Mouse (Mus musculus) liver, embryonic 16.5 days (tissue): ENCODE results near the gene Sdk1. TPM values are rescaled to one million over a fixed set of nuclear protein-coding genes. Genes with fewer than 3 reads are reported as not detected.

ENCODE experiments used
- ATAC-seq: fragments of 200-750 bp; cut with Nextera tagmentation; 2 replicates; pipeline ENCODE4 v1.8.0; 2017; ENCODE audit warnings: low read depth, mild to moderate bottlenecking, moderate number of reproducible peaks, moderate library complexity
- H3K27ac ChIP-seq: fragments of 300-500 bp; sonication (generic); 2 replicates; pipeline ENCODE4 v1.5.1; 2014; ENCODE audit warnings: mild to moderate bottlenecking, low read length
- H3K27me3 ChIP-seq: fragments of 300-500 bp; sonication (generic); 2 replicates; pipeline ENCODE4 v1.6.1; 2014; ENCODE audit warnings: low read depth, low read length, mixed read lengths; ENCODE audit not compliant: control insufficient read depth, insufficient read depth
- H3K36me3 ChIP-seq: fragments of 300-500 bp; sonication (generic); 2 replicates; pipeline ENCODE4 v1.6.1; 2014; ENCODE audit warnings: mild to moderate bottlenecking; ENCODE audit not compliant: control insufficient read depth, insufficient read depth
- H3K4me1 ChIP-seq: fragments of 300-500 bp; sonication (generic); 2 replicates; pipeline ENCODE4 v1.6.1; 2014; ENCODE audit warnings: low read depth, low read length, mixed read lengths; ENCODE audit not compliant: control insufficient read depth
- H3K4me2 ChIP-seq: fragments of 300-500 bp; sonication (generic); 2 replicates; pipeline ENCODE4 v1.6.1; 2014; ENCODE audit warnings: low read depth, low read length, mixed read lengths
- H3K4me3 ChIP-seq: fragments of 300-500 bp; sonication (generic); 2 replicates; pipeline ENCODE4 v1.5.1; 2014; ENCODE audit warnings: low read depth, mild to moderate bottlenecking, low read length
- H3K9ac ChIP-seq: fragments of 300-500 bp; sonication (generic); 2 replicates; pipeline ENCODE4 v1.6.1; 2014; ENCODE audit warnings: low read depth, low read length
- H3K9me3 ChIP-seq: fragments of 300-500 bp; sonication (generic); replicated peaks from 2 replicates; pipeline ENCODE4 v1.6.1; 2016; ENCODE audit warnings: low read length; ENCODE audit not compliant: control insufficient read depth
- WGBS: fragments of 180-500 bp; shearing (Covaris S2); extraction: QIAGEN DNeasy Blood & Tissue Kit; methylation state at CpG from one replicate; pipeline ENCODE4 v1.1.7; 2014; ENCODE audit not compliant: insufficient replicate concordance; 5-methylcytosine and 5-hydroxymethylcytosine counted together
- polyA plus RNA-seq: library from polyadenylated mRNA; unstranded; fragments of >200 nt; fragmentation: Nextera tagmentation; extraction: Ambion mirVana; gene quantifications from 2 replicates; pipeline ENCODE4 v1.2.1, GENCODE M21; 2015

The Sdk1 gene
- polyA plus RNA-seq, 1 experiment from 2014 or later = 0.22 TPM

DNA sequence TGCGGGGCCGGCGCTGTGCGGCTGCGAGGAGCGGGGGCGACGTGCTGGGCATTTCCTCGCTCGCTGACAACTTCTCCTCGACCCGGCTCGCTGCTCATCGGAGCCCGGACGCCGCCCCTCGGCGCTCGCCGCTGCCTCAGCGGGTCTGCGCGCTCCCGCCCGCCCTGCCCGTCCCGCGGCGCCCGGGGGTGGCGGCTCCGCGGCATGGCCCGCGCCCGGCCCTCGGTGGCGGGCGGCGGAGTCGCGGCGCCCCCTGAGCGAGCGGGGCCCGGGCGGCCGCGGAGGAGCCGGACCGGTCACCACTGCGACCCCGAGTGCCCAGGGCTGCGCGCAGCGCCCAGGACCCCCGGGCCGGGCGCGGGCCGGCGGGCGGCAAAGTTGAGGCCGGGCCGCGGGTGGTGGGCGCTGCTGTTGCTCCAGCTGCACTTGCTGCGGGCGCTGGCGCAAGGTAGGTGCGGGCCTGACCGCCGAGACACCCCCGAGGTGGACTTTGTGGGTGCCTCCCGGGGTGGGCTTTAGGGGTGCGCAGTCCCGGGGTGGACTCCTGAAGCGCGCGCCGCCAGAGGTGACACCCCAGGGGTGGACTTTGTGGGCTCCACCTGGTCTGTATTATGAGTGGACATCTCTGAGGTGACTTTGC, 475 bp downstream of the Sdk1 start:
- Histone ChIP-seq H3K4me2 (peak overlapping the region; percentile 64), H3K9me3 (no peaks in the 10 kb centered on the region), H3K9ac (peak overlapping the region; percentile 62), H3K27ac (no peak overlapping the region), H3K4me3 (peak overlapping the region; percentile 60), H3K36me3 (no peaks in the 10 kb centered on the region), H3K4me1 (no peaks in the 10 kb centered on the region), H3K27me3 (peaks cover 45% of the 10 kb centered on the region)
- 1% methylated on average over 44 of the region's 82 CpGs for WGBS
- ATAC-seq = peak; percentile 15

- Histone ChIP-seq H3K4me3 (peak overlapping the region; percentile 41), H3K27me3 (peaks cover 45% of the 10 kb centered on the region), H3K9me3 (no peaks in the 10 kb centered on the region), H3K9ac (no peak overlapping the region), H3K27ac (no peak overlapping the region), H3K36me3 (no peaks in the 10 kb centered on the region), H3K4me1 (no peaks in the 10 kb centered on the region), H3K4me2 (peak overlapping the region; percentile 54)
- ATAC-seq = no peak
- 4% methylated on average over 33 of the region's 33 CpGs for WGBS
Observed at GRCm38 (mm10) chr5:141243253-141243965, 2.1 kb downstream of the Sdk1 start.

GRCm38 (mm10) chr5:141264253-141264652, 23.0 kb downstream of the Sdk1 start:
- no peak overlapping the region for H3K9ac ChIP-seq
- H3K27ac ChIP-seq = no peak overlapping the region
- H3K4me3 ChIP-seq = no peak overlapping the region
- H3K4me1 ChIP-seq = no peaks in the 10 kb centered on the region
- no peaks in the 10 kb centered on the region for H3K27me3 ChIP-seq
- H3K36me3 ChIP-seq = no peaks in the 10 kb centered on the region
- H3K4me2 ChIP-seq = no peak overlapping the region
- no peak for ATAC-seq
- 37% methylated on average over 1 of the region's 1 CpGs for WGBS
- H3K9me3 ChIP-seq = no peaks in the 10 kb centered on the region

DNA sequence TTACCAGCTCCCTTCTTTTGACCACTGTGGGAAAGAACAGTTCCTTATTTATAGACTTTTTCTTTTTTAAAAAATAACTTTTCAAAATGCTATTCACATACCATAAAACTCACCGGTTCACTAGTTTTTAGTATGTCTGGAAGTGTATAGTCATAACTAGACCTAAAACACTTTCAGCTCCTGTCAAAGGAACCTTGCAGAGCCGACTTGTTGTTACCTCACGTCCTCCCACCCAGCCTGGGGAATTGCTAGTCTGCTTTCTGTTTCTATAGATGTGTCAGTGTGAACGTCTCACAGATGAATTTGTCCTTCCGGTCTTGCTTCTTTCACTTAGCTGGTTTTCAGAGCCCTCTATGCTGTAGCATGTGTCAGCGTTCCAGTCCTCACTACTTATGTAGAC, 35.8 kb downstream of the Sdk1 start:
- Histone ChIP-seq H3K9ac (no peak overlapping the region), H3K9me3 (no peaks in the 10 kb centered on the region), H3K36me3 (no peaks in the 10 kb centered on the region), H3K27ac (no peak overlapping the region), H3K4me2 (no peak overlapping the region), H3K4me3 (no peak overlapping the region), H3K4me1 (no peaks in the 10 kb centered on the region), H3K27me3 (no peaks in the 10 kb centered on the region)
- no peak for ATAC-seq
- WGBS = 69% methylated on average over 6 of the region's 6 CpGs

DNA sequence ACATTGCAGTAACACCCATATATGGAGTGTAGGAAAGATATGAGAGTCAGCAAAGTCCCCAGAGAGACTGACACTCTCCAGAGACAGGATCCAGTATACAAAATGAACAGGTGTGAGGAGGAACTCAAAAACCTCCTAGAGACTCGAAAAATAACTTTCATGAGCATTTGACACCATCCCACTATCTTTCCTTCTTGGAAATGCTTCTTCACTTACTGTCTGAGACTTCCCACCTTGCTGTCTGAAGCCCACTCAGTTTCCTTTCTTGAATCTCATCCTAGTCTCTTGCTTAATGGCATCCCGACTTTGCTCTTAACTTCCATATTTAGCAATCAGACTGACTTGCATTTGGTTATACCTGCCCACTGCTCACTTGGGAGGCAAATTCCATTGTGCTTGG, 40.5 kb downstream of the Sdk1 start:
- Histone ChIP-seq H3K4me2 (no peak overlapping the region), H3K4me1 (no peaks in the 10 kb centered on the region), H3K9ac (no peak overlapping the region), H3K27ac (no peak overlapping the region), H3K4me3 (no peak overlapping the region), H3K27me3 (no peaks in the 10 kb centered on the region), H3K9me3 (no peaks in the 10 kb centered on the region), H3K36me3 (no peaks in the 10 kb centered on the region)
- ATAC-seq = no peak
- WGBS = 33% methylated on average over 2 of the region's 2 CpGs

- Histone ChIP-seq H3K4me2 (no peak overlapping the region), H3K27ac (0 out of 2 replicates have a peak overlapping the region, but pooled peaks have one; percentile 17), H3K27me3 (no peaks in the 10 kb centered on the region), H3K36me3 (no peaks in the 10 kb centered on the region), H3K4me1 (peaks cover 3% of the 10 kb centered on the region; the same call in 1 of the 2 replicates), H3K9ac (no peak overlapping the region), H3K9me3 (no peaks in the 10 kb centered on the region), H3K4me3 (no peak overlapping the region)
- peak; percentile 61; the same call in 1 of the 2 replicates for ATAC-seq
Observed at GRCm38 (mm10) chr5:141289611-141290010, 48.3 kb downstream of the Sdk1 start.

GRCm38 (mm10) chr5:141295240-141295639, 54.0 kb downstream of the Sdk1 start:
- WGBS = 60% methylated on average over 7 of the region's 7 CpGs
- Histone ChIP-seq H3K27ac (no peak overlapping the region), H3K9ac (no peak overlapping the region), H3K36me3 (no peaks in the 10 kb centered on the region), H3K4me3 (no peak overlapping the region), H3K27me3 (no peaks in the 10 kb centered on the region), H3K4me1 (no peaks in the 10 kb centered on the region), H3K4me2 (no peak overlapping the region), H3K9me3 (no peaks in the 10 kb centered on the region)
- no peak for ATAC-seq

GRCm38 (mm10) chr5:141302287-141302694, 61.0 kb downstream of the Sdk1 start:
- no peak for ATAC-seq

DNA sequence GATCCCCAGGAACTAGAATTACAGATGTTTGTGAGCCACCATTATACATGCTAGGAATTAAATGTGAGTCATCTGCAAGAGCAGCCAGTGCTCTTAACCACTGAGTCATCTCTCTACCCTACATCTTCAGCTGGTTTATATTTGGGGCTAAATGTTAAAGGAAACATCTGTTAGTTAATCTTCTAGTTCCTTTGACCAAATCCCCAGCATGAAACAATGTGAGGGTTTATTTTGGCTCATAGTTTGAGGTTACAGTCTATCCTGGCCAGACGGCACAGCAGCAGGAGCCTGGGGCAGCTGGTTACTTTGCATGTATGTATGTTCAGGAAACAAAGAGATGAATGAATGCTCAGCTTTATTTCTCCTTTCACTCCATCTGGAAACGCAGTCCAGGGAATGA, 62.5 kb downstream of the Sdk1 start:
- no peak overlapping the region for H3K9ac ChIP-seq
- H3K36me3 ChIP-seq = no peaks in the 10 kb centered on the region
- H3K9me3 ChIP-seq = no peaks in the 10 kb centered on the region
- no peak overlapping the region for H3K27ac ChIP-seq
- WGBS = 40% methylated on average over 2 of the region's 2 CpGs
- no peak overlapping the region for H3K4me2 ChIP-seq
- no peaks in the 10 kb centered on the region for H3K27me3 ChIP-seq
- ATAC-seq = no peak
- no peak overlapping the region for H3K4me3 ChIP-seq
- no peaks in the 10 kb centered on the region for H3K4me1 ChIP-seq

More at GRCm38 (mm10) chr5:141302287-141302694, 61.0 kb downstream of the Sdk1 start:
- Histone ChIP-seq H3K4me1 (no peaks in the 10 kb centered on the region), H3K9me3 (no peaks in the 10 kb centered on the region), H3K4me2 (no peak overlapping the region), H3K4me3 (no peak overlapping the region), H3K27ac (no peak overlapping the region), H3K27me3 (no peaks in the 10 kb centered on the region), H3K9ac (no peak overlapping the region), H3K36me3 (no peaks in the 10 kb centered on the region)
- WGBS = 42% methylated on average over 4 of the region's 4 CpGs
